Mouse (Mus musculus): ENCODE measurements around the gene Gm16181. TPM values are rescaled to one million over a fixed set of nuclear protein-coding genes. Genes with fewer than 3 reads are reported as not detected.

Gene Gm16181
- polyA plus RNA-seq, 1 experiment, result not detected

- TF ChIP-seq CTCF (IDR thresholded peaks at IDR 0.05; ENCODE audit: borderline replicate concordance, extremely low read depth, insufficient read depth, insufficient read length) (no peak), POLR2A (IDR thresholded peaks at IDR 0.05; ENCODE audit: borderline replicate concordance, extremely low read depth, insufficient read depth, insufficient read length, poor library complexity, severe bottlenecking) (no peak)
- DNase-seq (ENCODE audit: low read depth), result no peak
These were observed 23.5 kb upstream of the Gm16181 start for GRCm38 (mm10) chr17:35197126-35197525.

GRCm38 (mm10) chr17:35198029-35198428, 22.6 kb upstream of the Gm16181 start:
- TF ChIP-seq CTCF (IDR thresholded peaks at IDR 0.05; ENCODE audit: borderline replicate concordance, extremely low read depth, insufficient read depth, insufficient read length) (no peak), POLR2A (IDR thresholded peaks at IDR 0.05; ENCODE audit: borderline replicate concordance, extremely low read depth, insufficient read depth, insufficient read length, poor library complexity, severe bottlenecking) (no peak)
- no peak for DNase-seq (ENCODE audit: low read depth)

GRCm38 (mm10) chr17:35198946-35199345, 21.7 kb upstream of the Gm16181 start:
- DNase-seq (ENCODE audit: low read depth), result no peak
- no peak for TF ChIP-seq CTCF (IDR thresholded peaks at IDR 0.05; ENCODE audit: borderline replicate concordance, extremely low read depth, insufficient read depth, insufficient read length)
- no peak for TF ChIP-seq POLR2A (IDR thresholded peaks at IDR 0.05; ENCODE audit: borderline replicate concordance, extremely low read depth, insufficient read depth, insufficient read length, poor library complexity, severe bottlenecking)

DNA sequence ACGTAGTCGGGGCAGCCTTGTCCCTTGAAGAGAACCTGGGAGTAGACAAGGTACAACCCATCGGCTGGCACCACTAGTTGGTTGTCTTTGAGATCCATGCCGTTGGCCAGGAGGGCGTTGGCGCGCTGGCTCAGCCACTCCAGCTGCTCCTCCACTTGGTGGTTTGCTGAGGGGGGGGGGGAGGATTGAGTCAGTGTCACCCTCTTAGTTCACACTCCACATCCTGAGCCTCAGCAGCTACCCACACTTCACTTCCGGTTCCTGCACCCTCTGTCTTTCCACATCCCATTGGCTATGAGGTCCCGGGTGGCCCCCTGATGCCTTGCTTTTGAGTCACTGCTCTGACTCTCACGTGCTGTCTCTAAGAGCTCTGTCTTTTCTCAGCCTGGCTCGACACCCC, 20.2 kb upstream of the Gm16181 start:
- no peak for DNase-seq (ENCODE audit: low read depth)
- TF ChIP-seq POLR2A (IDR thresholded peaks at IDR 0.05; ENCODE audit: borderline replicate concordance, extremely low read depth, insufficient read depth, insufficient read length, poor library complexity, severe bottlenecking) (no peak), CTCF (IDR thresholded peaks at IDR 0.05; ENCODE audit: borderline replicate concordance, extremely low read depth, insufficient read depth, insufficient read length) (no peak)

GRCm38 (mm10) chr17:35201128-35201527, 19.5 kb upstream of the Gm16181 start:
- TF ChIP-seq POLR2A (IDR thresholded peaks at IDR 0.05; ENCODE audit: borderline replicate concordance, extremely low read depth, insufficient read depth, insufficient read length, poor library complexity, severe bottlenecking), result no peak
- no peak for TF ChIP-seq CTCF (IDR thresholded peaks at IDR 0.05; ENCODE audit: borderline replicate concordance, extremely low read depth, insufficient read depth, insufficient read length)
- DNase-seq (ENCODE audit: low read depth), result no peak

DNA sequence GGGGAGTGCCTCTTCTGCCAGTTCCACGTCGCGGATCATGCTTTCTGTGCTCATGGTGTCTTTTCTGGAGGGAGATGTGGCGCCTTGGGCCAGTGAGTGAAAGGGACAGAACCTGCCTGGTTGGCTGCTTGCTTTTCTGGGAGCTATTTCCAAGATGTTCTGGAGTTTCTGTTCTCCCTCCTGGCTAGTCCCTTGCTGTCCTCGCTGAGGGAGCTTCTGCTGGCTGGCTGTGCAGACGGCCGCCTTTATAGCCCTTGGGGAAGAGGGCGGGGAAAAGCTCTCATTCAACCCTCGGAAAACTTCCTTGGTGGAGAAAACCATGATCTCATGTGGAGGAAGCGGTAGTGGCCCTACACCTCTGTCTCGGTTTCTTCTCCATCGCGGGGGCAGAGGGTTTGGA, 18.8 kb upstream of the Gm16181 start, which contains the start of gene Tnf:
Gene Tnf (minus strand): TSS at position 221 of the 400 bp plus-strand sequence.
- TF ChIP-seq CTCF (IDR thresholded peaks at IDR 0.05; ENCODE audit: borderline replicate concordance, extremely low read depth, insufficient read depth, insufficient read length) (no peak), POLR2A (IDR thresholded peaks at IDR 0.05; ENCODE audit: borderline replicate concordance, extremely low read depth, insufficient read depth, insufficient read length, poor library complexity, severe bottlenecking) (no peak)
- no peak for DNase-seq (ENCODE audit: low read depth)

DNA sequence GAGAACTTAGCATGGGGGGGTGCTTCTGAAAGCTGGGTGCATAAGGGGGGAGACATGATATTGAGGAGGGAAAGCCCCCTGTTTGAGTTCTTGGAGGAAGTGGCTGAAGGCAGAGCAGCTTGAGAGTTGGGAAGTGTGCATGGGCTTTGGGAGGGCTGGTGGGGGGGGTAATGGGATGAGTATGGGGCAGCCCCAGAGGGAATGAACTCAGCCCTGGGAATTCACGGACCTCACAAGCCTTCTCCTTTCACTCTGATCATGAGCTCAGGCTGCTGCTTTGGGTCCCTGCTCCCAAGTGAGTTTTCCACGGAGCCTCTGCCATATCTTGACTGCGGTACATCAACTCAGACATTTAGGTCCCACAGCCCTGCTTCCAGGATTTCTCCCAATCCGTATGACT, 18.2 kb upstream of the Gm16181 start:
- no peak for DNase-seq (ENCODE audit: low read depth)
- TF ChIP-seq POLR2A (IDR thresholded peaks at IDR 0.05; ENCODE audit: borderline replicate concordance, extremely low read depth, insufficient read depth, insufficient read length, poor library complexity, severe bottlenecking) (no peak), CTCF (IDR thresholded peaks at IDR 0.05; ENCODE audit: borderline replicate concordance, extremely low read depth, insufficient read depth, insufficient read length) (no peak)

DNA sequence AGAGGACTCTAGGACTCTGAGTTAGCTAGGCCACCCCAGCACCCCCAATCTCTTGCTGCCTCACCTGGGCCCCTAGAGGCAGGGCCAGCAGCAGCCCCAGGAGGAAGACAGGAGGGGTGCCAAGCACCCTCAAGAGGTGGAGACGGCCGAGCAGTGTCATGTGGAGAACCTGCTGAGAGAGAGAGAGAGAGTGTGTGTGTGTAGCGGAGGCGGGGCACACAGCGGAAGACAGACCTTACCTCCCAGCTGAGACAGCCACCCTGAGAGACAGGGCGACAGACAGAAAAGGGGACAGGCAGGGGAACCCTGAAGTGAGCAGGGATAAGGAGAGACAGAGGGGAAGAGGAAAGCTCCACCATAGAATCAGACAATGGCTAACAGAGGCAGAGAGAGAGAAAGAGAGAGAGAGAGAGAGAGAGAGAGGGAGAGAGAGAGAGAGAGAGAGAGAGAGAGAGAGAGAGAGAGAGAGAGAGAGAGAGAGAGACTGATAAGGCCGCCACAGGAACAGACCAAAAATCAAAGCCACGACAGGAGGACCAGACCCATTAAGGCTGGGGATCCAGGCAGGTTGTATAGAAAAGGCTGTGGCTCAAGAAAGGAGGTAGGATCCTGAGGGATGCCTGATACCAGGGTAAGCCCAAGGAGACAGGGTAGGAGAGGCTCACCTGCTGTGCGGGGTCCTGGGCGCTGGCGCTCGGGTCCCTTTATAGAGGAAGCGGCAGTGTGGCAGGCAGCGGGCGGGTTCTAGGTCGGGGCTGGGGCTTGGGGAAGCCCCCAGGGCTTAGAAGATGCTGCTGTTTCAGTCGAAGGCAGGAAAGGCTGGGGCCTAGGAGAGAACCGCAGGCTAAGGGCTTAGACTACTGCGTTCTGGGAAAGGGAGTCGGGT, 15.9 kb upstream of the Gm16181 start, which contains the start of gene Lta:
Gene Lta (minus strand): TSS at position 858 of the 886 bp plus-strand sequence.
- no peak for TF ChIP-seq POLR2A (IDR thresholded peaks at IDR 0.05; ENCODE audit: borderline replicate concordance, extremely low read depth, insufficient read depth, insufficient read length, poor library complexity, severe bottlenecking)
- TF ChIP-seq CTCF (IDR thresholded peaks at IDR 0.05; ENCODE audit: borderline replicate concordance, extremely low read depth, insufficient read depth, insufficient read length), result no peak

GRCm38 (mm10) chr17:35205380-35205769, 15.3 kb upstream of the Gm16181 start:
- no peak for TF ChIP-seq POLR2A (IDR thresholded peaks at IDR 0.05; ENCODE audit: borderline replicate concordance, extremely low read depth, insufficient read depth, insufficient read length, poor library complexity, severe bottlenecking)
- no peak for TF ChIP-seq CTCF (IDR thresholded peaks at IDR 0.05; ENCODE audit: borderline replicate concordance, extremely low read depth, insufficient read depth, insufficient read length)
- no peak for DNase-seq (ENCODE audit: low read depth)

More for the DNA sequence above, 15.9 kb upstream of the Gm16181 start, which contains the start of gene Lta:
- no peak for DNase-seq (ENCODE audit: low read depth)

DNA sequence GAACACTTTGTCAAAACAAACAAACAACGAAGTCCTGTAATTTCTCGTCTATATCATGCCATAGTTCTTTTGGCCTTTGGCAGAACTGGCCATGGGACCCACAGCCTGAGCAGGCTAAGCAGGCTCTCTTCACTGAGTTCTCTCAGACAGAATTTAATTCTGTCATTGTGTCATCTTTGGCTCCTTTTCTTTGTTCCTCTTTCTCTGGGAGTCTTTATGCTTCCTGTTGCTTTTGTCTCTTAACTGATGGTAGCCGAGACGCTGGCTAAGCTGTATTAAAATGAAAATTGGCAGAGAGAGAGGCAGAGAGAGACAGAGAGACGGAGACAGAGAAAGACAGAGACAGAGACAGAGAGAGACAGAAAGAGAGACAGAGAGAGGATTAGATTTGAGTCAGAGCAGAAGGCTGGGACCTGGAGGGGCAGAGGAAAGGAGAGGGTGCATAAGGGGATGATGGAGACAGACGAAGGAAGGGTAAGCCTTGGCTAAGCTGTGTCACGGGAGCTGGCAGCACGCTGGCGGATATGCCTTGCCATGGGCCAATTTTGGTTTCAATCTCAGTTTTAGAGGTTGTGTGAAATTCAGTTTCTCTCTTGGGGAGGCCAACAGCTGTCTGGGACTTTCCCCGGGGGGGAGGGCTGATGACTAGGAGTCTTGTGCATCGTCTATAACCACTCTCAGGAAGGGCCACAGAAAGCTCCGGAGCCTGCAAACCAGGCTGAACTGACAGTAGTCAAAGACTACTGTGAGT, 10.7 kb upstream of the Gm16181 start:
- TF ChIP-seq CTCF (IDR thresholded peaks at IDR 0.05; ENCODE audit: borderline replicate concordance, extremely low read depth, insufficient read depth, insufficient read length), result no peak
- no peak for TF ChIP-seq POLR2A (IDR thresholded peaks at IDR 0.05; ENCODE audit: borderline replicate concordance, extremely low read depth, insufficient read depth, insufficient read length, poor library complexity, severe bottlenecking)
- no peak for DNase-seq (ENCODE audit: low read depth)

DNA sequence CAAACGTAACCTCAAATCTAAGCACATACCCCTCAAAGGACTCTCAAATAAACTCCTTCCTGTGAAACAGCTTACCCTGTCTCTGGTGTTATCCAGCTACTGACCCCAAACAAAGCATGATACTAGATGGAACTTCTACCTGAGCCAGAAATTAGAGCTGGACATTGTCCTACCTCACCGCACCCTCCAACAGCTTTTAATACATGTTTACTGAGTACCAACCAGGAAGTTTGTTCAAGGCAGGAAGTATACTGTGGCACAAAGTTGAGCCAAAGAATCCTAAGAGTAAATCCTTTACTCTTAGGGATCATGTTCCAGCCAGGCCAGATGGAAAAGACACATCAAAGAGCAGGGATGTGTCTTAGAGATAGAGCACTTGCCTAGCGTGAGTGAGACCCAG, 10.0 kb upstream of the Gm16181 start:
- DNase-seq (ENCODE audit: low read depth), result no peak
- TF ChIP-seq POLR2A (IDR thresholded peaks at IDR 0.05; ENCODE audit: borderline replicate concordance, extremely low read depth, insufficient read depth, insufficient read length, poor library complexity, severe bottlenecking) (no peak), CTCF (IDR thresholded peaks at IDR 0.05; ENCODE audit: borderline replicate concordance, extremely low read depth, insufficient read depth, insufficient read length) (no peak)

Measured in brain, embryonic 14.5 days (tissue).